Mouse (Mus musculus) neural tube, embryonic 13.5 days (tissue): ENCODE measurements at regions not wholly inside any gene's neighbourhood (a gene's known extent, or its start where the extent isn't known, plus 50 kb on each side); places are given as distances from the start of the nearest gene placed in this dataset.

Experiments used
- ATAC-seq: fragments of 200-750 bp; cut with Nextera tagmentation; 2 replicates; pipeline ENCODE4 v1.8.0; 2017; ENCODE audit warnings: low read depth, mild to moderate bottlenecking, moderate TSS enrichment, moderate library complexity
- H3K27ac ChIP-seq: fragments of 300-500 bp; sonication (generic); replicated peaks from 2 replicates; pipeline ENCODE4 v1.5.1; 2015; ENCODE audit warnings: moderate library complexity, mild to moderate bottlenecking, inconsistent platforms
- H3K27me3 ChIP-seq: fragments of 300-500 bp; sonication (generic); 2 replicates; pipeline ENCODE4 v1.6.1; 2015; ENCODE audit warnings: mild to moderate bottlenecking, inconsistent platforms
- H3K36me3 ChIP-seq: fragments of 300-500 bp; sonication (generic); 2 replicates; pipeline ENCODE4 v1.6.1; 2015; ENCODE audit warnings: mild to moderate bottlenecking, inconsistent platforms
- H3K4me1 ChIP-seq: fragments of 300-500 bp; sonication (generic); replicated peaks from 2 replicates; pipeline ENCODE4 v1.6.1; 2015; ENCODE audit warnings: inconsistent platforms
- H3K4me2 ChIP-seq: fragments of 300-500 bp; sonication (generic); 2 replicates; pipeline ENCODE4 v1.6.1; 2015; ENCODE audit warnings: inconsistent platforms, mild to moderate bottlenecking, moderate library complexity
- H3K4me3 ChIP-seq: fragments of 300-500 bp; sonication (generic); 2 replicates; pipeline ENCODE4 v1.5.1; 2015; ENCODE audit warnings: mild to moderate bottlenecking, inconsistent platforms
- H3K9ac ChIP-seq: fragments of 300-500 bp; sonication (generic); 2 replicates; pipeline ENCODE4 v1.6.1; 2015; ENCODE audit warnings: moderate library complexity, mild to moderate bottlenecking, inconsistent platforms
- H3K9me3 ChIP-seq: fragments of 300-500 bp; sonication (generic); 2 replicates; pipeline ENCODE4 v1.6.1; 2016; ENCODE audit warnings: inconsistent platforms
- WGBS: fragments of 180-500 bp; shearing (Covaris S2); methylation state at CpG from one replicate; pipeline ENCODE4 v1.1.7; 2015; 5-methylcytosine and 5-hydroxymethylcytosine counted together

DNA sequence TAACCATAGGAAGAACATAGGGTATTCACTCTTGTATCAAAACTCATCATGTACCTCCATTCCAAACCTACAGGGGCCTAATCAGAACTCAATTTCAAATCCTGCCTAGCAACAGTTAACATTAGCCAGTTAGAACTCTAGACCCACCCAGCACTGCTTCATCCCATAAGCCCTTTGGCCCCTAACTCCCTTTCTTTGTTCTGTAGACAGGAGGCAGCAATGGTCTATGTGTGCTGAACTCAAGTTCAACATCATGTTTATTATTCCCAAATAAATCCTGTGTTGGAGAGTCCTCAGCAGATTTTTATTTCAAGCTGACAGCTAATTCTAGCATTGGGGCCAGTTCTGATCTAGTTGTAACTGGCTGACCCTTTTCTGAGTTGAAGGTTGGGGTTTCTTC is 112.2 kb downstream of the Ipo8 start:
- Histone ChIP-seq H3K4me2 (no peak overlapping the region), H3K4me1 (peaks cover under 1% of the 10 kb centered on the region; the same call in 1 of the 2 replicates), H3K9me3 (no peaks in the 10 kb centered on the region), H3K4me3 (no peak overlapping the region), H3K9ac (no peak overlapping the region), H3K36me3 (no peaks in the 10 kb centered on the region), H3K27me3 (no peaks in the 10 kb centered on the region), H3K27ac (no peak overlapping the region)
- no peak for ATAC-seq

DNA sequence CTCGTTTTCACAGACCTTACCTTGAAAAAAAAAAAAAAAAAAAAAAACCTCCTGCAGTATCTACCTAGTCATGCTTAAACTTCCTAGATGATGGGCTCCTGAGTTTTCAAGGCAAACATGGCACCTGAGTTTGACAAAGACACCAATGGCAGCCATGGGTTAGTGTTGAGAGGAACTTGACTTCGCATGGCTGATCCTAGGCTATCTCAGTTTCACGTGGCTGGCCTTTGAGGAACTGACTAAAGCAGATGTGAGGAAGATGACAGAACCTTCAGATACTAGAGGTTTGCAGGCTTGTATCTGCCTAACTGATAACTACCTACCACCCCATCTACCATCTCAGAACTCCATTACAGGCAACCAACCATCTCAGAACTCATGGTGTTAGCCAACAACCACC is 120.9 kb downstream of the Ipo8 start:
- Histone ChIP-seq H3K4me1 (no peaks in the 10 kb centered on the region), H3K4me2 (no peak overlapping the region), H3K27ac (no peak overlapping the region), H3K36me3 (no peaks in the 10 kb centered on the region), H3K9ac (no peak overlapping the region), H3K9me3 (no peaks in the 10 kb centered on the region), H3K27me3 (no peaks in the 10 kb centered on the region), H3K4me3 (no peak overlapping the region)
- WGBS = 89% methylated on average over 3 of the region's 3 CpGs
- ATAC-seq = no peak

DNA sequence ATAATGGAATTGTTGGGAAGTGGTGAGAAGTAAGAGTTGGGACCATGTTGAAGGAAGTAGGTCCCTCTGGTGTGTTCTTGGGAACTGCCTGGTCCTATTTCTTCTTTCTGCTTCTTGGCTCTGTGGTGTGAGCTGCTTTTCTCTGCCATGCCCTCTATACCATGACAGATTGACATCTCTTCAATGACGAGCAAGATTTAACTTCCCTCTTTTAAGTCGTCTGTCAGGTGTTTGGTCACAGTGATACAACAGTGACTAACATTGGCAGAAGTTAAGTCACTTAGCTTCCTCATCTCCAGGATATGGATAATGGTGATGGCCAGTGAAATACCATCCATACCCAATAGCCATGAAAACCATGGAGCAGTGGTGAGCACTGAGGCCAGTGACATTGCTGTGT is 122.9 kb downstream of the Ipo8 start:
- H3K27ac ChIP-seq = no peak overlapping the region
- H3K27me3 ChIP-seq = no peaks in the 10 kb centered on the region
- no peak overlapping the region for H3K4me3 ChIP-seq
- ATAC-seq = no peak
- no peak overlapping the region for H3K4me2 ChIP-seq
- no peak overlapping the region for H3K9ac ChIP-seq
- no peaks in the 10 kb centered on the region for H3K4me1 ChIP-seq
- 87% methylated on average over 2 of the region's 2 CpGs for WGBS
- no peaks in the 10 kb centered on the region for H3K36me3 ChIP-seq
- H3K9me3 ChIP-seq = no peaks in the 10 kb centered on the region

DNA sequence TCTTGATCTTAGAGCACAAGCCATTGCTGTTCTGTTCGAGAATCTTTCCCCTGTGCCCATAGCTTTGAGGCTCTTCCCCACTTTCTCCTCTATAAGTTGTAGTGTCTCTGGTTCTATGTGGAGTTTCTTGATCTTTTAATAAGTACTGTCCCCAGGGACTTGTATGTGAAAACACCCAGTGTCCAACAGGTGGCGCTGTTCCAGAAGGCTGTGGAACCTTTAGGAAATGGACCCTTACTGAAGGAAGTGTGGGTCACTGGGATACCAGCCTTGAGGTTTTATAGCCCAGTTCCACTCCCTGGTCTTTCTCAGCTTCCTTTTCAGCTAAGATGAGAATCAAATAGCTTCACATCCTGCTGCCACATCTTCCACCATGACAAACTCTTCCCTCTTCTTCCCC is 125.6 kb downstream of the Ipo8 start:
- 31% methylated on average over 2 of the region's 2 CpGs for WGBS
- ATAC-seq = no peak
- Histone ChIP-seq H3K9ac (no peak overlapping the region), H3K4me2 (no peak overlapping the region), H3K4me3 (no peak overlapping the region), H3K4me1 (no peaks in the 10 kb centered on the region), H3K9me3 (no peaks in the 10 kb centered on the region), H3K27me3 (no peaks in the 10 kb centered on the region), H3K36me3 (no peaks in the 10 kb centered on the region), H3K27ac (no peak overlapping the region)

- Histone ChIP-seq H3K9ac (no peak overlapping the region), H3K36me3 (no peaks in the 10 kb centered on the region), H3K27me3 (no peaks in the 10 kb centered on the region), H3K4me2 (no peak overlapping the region), H3K4me3 (no peak overlapping the region), H3K9me3 (no peaks in the 10 kb centered on the region), H3K4me1 (no peaks in the 10 kb centered on the region), H3K27ac (no peak overlapping the region)
- 56% methylated on average over 4 of the region's 4 CpGs for WGBS
- no peak for ATAC-seq
These were observed 137.9 kb downstream of the Ipo8 start for GRCm38 (mm10) chr6:148693329-148693728.

DNA sequence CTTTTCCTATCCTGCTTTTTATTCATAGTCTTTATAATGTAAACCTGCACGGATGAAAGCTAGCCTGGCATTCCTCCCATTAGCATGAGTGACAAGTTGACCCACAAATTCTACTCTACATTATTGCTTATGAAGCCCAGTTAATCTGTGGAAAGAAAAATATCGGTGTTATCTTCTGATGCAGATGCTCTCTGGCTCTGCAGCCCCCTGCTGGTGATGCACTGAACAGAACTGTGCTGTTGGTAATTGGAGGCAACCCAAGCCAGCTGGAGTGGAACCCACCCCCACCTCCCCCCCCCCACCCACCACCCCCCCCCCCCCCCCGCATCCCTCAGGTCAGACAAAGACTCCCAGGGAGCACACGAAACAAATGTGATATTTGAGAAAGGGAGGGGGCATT is 143.5 kb downstream of the Ipo8 start:
- 32% methylated on average over 3 of the region's 4 CpGs for WGBS
- no peaks in the 10 kb centered on the region for H3K4me1 ChIP-seq
- no peaks in the 10 kb centered on the region for H3K27me3 ChIP-seq
- no peak overlapping the region for H3K4me2 ChIP-seq
- ATAC-seq = 0 out of 2 replicates have a peak, but pooled peaks have one; percentile 36
- H3K9me3 ChIP-seq = no peaks in the 10 kb centered on the region
- H3K27ac ChIP-seq = no peak overlapping the region
- no peaks in the 10 kb centered on the region for H3K36me3 ChIP-seq
- H3K4me3 ChIP-seq = no peak overlapping the region
- no peak overlapping the region for H3K9ac ChIP-seq

DNA sequence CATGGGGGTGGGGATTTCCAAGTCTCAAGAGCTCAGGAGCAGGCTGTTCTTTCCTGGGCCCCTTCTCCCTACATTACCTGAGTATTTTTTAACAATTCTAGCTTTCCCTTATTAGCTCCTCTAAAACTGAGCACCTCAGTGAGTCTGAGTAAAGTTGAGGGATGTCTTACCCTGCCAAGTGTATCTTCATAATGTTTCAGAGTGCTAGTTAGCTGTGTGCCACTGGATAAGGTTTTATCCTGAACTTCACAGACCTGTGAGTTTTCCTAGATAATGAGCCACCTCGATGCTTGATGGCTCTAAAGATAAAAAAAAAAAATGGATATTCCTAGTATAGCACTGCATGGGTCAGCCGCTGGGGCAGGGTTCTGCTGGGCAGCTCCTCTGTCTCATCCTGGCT is 171.1 kb downstream of the Ipo8 start:
- Histone ChIP-seq H3K27ac (no peak overlapping the region), H3K4me3 (no peak overlapping the region), H3K4me1 (no peaks in the 10 kb centered on the region), H3K9ac (no peak overlapping the region), H3K4me2 (no peak overlapping the region), H3K36me3 (no peaks in the 10 kb centered on the region), H3K27me3 (no peaks in the 10 kb centered on the region), H3K9me3 (no peaks in the 10 kb centered on the region)
- ATAC-seq = no peak
- WGBS = 96% methylated on average over 2 of the region's 2 CpGs

DNA sequence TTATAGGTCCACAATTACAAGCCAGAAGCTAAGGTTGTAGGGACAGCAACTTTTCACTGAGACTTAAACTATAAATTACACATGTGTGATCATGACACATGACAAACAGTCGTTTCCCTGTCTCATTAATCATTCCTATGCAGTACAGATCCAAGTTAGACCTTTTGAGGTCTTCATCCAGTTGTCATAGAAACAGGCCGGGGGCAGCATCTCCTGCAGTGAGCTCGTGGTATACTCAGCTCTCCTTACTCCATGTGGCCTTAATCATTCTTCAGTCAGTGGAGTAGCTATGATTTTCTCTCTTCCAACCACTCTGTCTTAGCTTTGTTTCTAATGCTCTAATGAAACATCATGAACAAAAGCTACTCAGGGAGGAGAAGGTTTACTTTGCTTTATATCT is 178.1 kb downstream of the Ipo8 start:
- Histone ChIP-seq H3K4me2 (no peak overlapping the region), H3K9ac (no peak overlapping the region), H3K27me3 (no peaks in the 10 kb centered on the region), H3K4me1 (peaks cover 12% of the 10 kb centered on the region), H3K27ac (no peak overlapping the region), H3K4me3 (no peak overlapping the region), H3K9me3 (no peaks in the 10 kb centered on the region), H3K36me3 (no peaks in the 10 kb centered on the region)
- 39% methylated on average over 3 of the region's 3 CpGs for WGBS
- no peak for ATAC-seq

GRCm38 (mm10) chr6:148652434-148652833 is 178.8 kb downstream of the Ipo8 start:
- 59% methylated on average over 4 of the region's 4 CpGs for WGBS
- H3K4me1 ChIP-seq = peaks cover 12% of the 10 kb centered on the region
- no peaks in the 10 kb centered on the region for H3K27me3 ChIP-seq
- H3K9me3 ChIP-seq = no peaks in the 10 kb centered on the region
- no peak overlapping the region for H3K9ac ChIP-seq
- H3K4me3 ChIP-seq = no peak overlapping the region
- no peak overlapping the region for H3K4me2 ChIP-seq
- H3K27ac ChIP-seq = no peak overlapping the region
- H3K36me3 ChIP-seq = no peaks in the 10 kb centered on the region
- ATAC-seq = no peak

GRCm38 (mm10) chr6:148647423-148648390 is 183.6 kb downstream of the Ipo8 start:
- Histone ChIP-seq H3K27ac (no peak overlapping the region), H3K27me3 (no peaks in the 10 kb centered on the region), H3K4me1 (peaks cover 7% of the 10 kb centered on the region; the same call in 1 of the 2 replicates), H3K9me3 (no peaks in the 10 kb centered on the region), H3K36me3 (no peaks in the 10 kb centered on the region), H3K4me3 (no peak overlapping the region), H3K9ac (no peak overlapping the region), H3K4me2 (no peak overlapping the region)
- ATAC-seq = no peak
- WGBS = 74% methylated on average over 2 of the region's 2 CpGs

GRCm38 (mm10) chr6:148640595-148640994 is 190.7 kb downstream of the Ipo8 start:
- Histone ChIP-seq H3K27me3 (no peaks in the 10 kb centered on the region), H3K36me3 (no peaks in the 10 kb centered on the region)
- 84% methylated on average over 1 of the region's 1 CpGs for WGBS

DNA sequence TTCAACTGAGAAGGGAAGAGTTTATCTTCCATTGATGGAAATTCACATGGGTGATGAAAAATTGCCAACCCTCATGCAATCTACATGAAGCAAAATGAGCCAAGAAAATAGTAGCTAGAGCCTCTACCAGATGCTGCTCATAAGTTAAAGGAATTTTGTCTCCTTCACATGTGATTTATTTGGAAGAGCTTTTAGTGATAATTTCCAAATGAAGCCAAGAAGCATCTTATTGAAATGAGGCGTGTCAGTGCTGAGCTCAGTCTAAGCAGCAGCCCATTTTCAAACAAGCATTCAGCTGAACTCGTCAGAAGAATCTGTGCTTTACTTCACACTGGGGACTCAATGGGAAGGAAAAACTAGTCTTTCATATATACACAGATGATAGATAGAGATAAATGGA is 190.0 kb upstream of the Tmtc1 start:
- Histone ChIP-seq H3K9ac (no peak overlapping the region), H3K4me1 (no peaks in the 10 kb centered on the region), H3K27ac (no peak overlapping the region), H3K27me3 (no peaks in the 10 kb centered on the region), H3K36me3 (no peaks in the 10 kb centered on the region), H3K4me3 (no peak overlapping the region), H3K4me2 (no peak overlapping the region), H3K9me3 (no peaks in the 10 kb centered on the region)
- no peak for ATAC-seq
- WGBS = 81% methylated on average over 2 of the region's 2 CpGs

More at GRCm38 (mm10) chr6:148640595-148640994, 190.7 kb downstream of the Ipo8 start:
- H3K9ac ChIP-seq = no peak overlapping the region
- H3K4me3 ChIP-seq = no peak overlapping the region
- H3K4me1 ChIP-seq = no peaks in the 10 kb centered on the region
- no peak for ATAC-seq
- no peak overlapping the region for H3K4me2 ChIP-seq
- no peak overlapping the region for H3K27ac ChIP-seq
- H3K9me3 ChIP-seq = no peaks in the 10 kb centered on the region

- Histone ChIP-seq H3K27ac (no peak overlapping the region), H3K36me3 (no peaks in the 10 kb centered on the region), H3K4me2 (no peak overlapping the region), H3K27me3 (no peaks in the 10 kb centered on the region), H3K4me1 (no peaks in the 10 kb centered on the region), H3K9me3 (no peaks in the 10 kb centered on the region), H3K4me3 (no peak overlapping the region), H3K9ac (no peak overlapping the region)
- ATAC-seq = no peak
- WGBS = 95% methylated on average over 1 of the region's 1 CpGs
These were observed 183.0 kb upstream of the Tmtc1 start for GRCm38 (mm10) chr6:148627090-148627605.
